Mouse (Mus musculus) midbrain, embryonic 15.5 days (tissue): ENCODE measurements around the gene Cpxm2. TPM values are rescaled to one million over a fixed set of nuclear protein-coding genes. Genes with fewer than 3 reads are reported as not detected.
A peak's percentile ranks its signal among the peaks of the same experiment; 100 is the strongest.

Source experiments
- ATAC-seq: fragments of 200-750 bp; cut with Nextera tagmentation; replicated peaks from 2 replicates; pipeline ENCODE4 v1.8.0; 2017; ENCODE audit warnings: moderate TSS enrichment
- H3K27ac ChIP-seq: fragments of 300-500 bp; sonication (generic); 2 replicates; pipeline ENCODE4 v1.5.1; 2015; ENCODE audit warnings: mild to moderate bottlenecking, inconsistent platforms
- H3K27me3 ChIP-seq: fragments of 300-500 bp; sonication (generic); replicated peaks from 2 replicates; pipeline ENCODE4 v1.6.1; 2015; ENCODE audit warnings: inconsistent platforms
- H3K36me3 ChIP-seq: fragments of 300-500 bp; sonication (generic); replicated peaks from 2 replicates; pipeline ENCODE4 v1.6.1; 2015; ENCODE audit warnings: inconsistent platforms
- H3K4me1 ChIP-seq: fragments of 300-500 bp; sonication (generic); 2 replicates; pipeline ENCODE4 v1.6.1; 2015; ENCODE audit warnings: inconsistent platforms
- H3K4me2 ChIP-seq: fragments of 300-500 bp; sonication (generic); 2 replicates; pipeline ENCODE4 v1.6.1; 2015; ENCODE audit warnings: inconsistent platforms, mild to moderate bottlenecking, moderate library complexity
- H3K4me3 ChIP-seq: fragments of 300-500 bp; sonication (generic); 2 replicates; pipeline ENCODE4 v1.5.1; 2015; ENCODE audit warnings: mild to moderate bottlenecking, inconsistent platforms
- H3K9ac ChIP-seq: fragments of 300-500 bp; sonication (generic); 2 replicates; pipeline ENCODE4 v1.6.1; 2015; ENCODE audit warnings: mild to moderate bottlenecking, inconsistent platforms
- H3K9me3 ChIP-seq: fragments of 300-500 bp; sonication (generic); 2 replicates; pipeline ENCODE4 v1.6.1; 2016; ENCODE audit warnings: inconsistent platforms
- WGBS: fragments of 180-500 bp; shearing (Covaris S2); methylation state at CpG from one replicate; pipeline ENCODE4 v1.1.7; 2015; ENCODE audit warnings: mixed read lengths; 5-methylcytosine and 5-hydroxymethylcytosine counted together
- polyA plus RNA-seq: library from polyadenylated mRNA; unstranded; fragments of >200 nt; fragmentation: Nextera tagmentation; extraction: Ambion mirVana; gene quantifications from 2 replicates; pipeline ENCODE4 v1.2.1, GENCODE M21; 2015

Gene Cpxm2
- polyA plus RNA-seq, 1 experiment from 2014 or later, result 1.1 TPM

DNA sequence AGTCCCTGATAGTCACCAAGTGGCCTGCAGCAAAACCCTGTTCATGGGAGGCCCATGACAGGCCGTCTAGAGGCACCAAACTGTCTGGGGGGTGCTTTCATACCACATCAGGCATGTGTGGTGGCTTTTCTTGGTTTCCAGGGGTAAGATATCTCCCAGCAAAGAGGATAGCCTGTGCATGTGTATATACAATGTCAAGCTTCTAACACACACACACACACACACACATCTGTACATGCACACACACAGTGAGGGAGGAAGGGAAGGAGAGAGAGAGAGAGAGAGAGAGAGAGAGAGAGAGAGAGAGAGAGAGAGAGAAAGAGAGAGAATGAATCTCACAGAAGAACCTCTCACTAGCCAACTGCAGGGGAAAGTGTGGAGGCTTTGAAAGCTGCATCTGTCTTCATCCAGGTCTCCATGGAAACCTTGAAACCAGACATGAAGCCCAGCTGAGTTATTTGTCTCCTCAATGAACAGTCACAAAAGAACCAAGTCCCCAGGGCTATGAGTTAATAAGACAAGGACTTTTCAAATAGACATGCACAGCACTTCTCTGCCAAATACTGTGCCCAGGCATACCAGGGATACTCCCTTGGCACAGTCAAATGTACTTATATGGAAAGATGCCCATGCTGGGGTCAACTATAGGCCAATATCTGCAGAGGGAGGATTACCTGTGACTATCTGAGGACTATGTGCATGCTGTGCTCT, 141.4 kb downstream of the Cpxm2 start:
- H3K4me1 ChIP-seq, result peaks cover 19% of the 10 kb centered on the region
- no peak overlapping the region for H3K9ac ChIP-seq
- H3K27me3 ChIP-seq, result no peaks in the 10 kb centered on the region
- no peak overlapping the region for H3K4me3 ChIP-seq
- peak; percentile 73 for ATAC-seq
- H3K4me2 ChIP-seq, result no peak overlapping the region
- no peaks in the 10 kb centered on the region for H3K9me3 ChIP-seq
- no peaks in the 10 kb centered on the region for H3K36me3 ChIP-seq
- peak overlapping the region; percentile 66 for H3K27ac ChIP-seq
- 11% methylated on average over 1 of the region's 1 CpGs for WGBS

- Histone ChIP-seq H3K9ac (no peak overlapping the region), H3K4me1 (peaks cover 18% of the 10 kb centered on the region), H3K36me3 (no peaks in the 10 kb centered on the region), H3K27ac (no peak overlapping the region), H3K4me3 (no peak overlapping the region), H3K9me3 (no peaks in the 10 kb centered on the region), H3K27me3 (no peaks in the 10 kb centered on the region), H3K4me2 (no peak overlapping the region)
- no peak for ATAC-seq
- 84% methylated on average over 7 of the region's 7 CpGs for WGBS
Observed at GRCm38 (mm10) chr7:132009002-132009401, 145.5 kb downstream of the Cpxm2 start.

DNA sequence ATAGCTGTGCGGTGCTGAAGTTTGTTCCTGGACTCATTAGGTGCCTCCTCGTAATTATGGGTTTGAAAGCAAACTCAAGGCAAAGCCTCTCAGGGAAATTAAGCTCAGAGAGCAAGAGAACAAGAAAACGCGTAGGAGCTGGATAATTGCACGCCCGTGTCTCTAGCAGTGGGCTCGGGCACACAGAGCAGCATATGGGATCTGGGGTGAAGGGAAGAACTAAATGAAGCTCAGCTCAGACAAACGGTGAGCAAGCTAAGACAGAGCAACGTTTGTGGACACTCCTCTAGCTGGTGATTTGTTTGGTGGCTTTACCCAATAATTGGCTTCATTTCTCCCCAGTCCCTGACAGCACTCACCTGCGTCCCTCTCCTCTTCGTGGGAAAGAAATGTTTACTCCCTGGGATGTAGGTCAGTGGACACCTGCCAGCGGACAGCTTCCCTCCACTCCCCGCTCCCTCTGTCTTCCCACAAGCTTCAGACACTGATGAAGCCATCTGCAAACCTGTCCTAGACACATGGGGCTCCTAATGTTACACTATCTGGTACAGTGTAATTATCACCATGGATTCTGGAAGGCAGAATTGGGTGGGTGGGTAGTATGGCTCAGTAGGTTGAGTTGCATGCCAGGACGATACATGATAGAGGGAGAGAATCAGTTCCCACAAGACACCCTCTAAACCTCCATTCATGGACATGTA, 148.4 kb downstream of the Cpxm2 start:
- no peak for ATAC-seq
- H3K4me1 ChIP-seq, result no peaks in the 10 kb centered on the region

DNA sequence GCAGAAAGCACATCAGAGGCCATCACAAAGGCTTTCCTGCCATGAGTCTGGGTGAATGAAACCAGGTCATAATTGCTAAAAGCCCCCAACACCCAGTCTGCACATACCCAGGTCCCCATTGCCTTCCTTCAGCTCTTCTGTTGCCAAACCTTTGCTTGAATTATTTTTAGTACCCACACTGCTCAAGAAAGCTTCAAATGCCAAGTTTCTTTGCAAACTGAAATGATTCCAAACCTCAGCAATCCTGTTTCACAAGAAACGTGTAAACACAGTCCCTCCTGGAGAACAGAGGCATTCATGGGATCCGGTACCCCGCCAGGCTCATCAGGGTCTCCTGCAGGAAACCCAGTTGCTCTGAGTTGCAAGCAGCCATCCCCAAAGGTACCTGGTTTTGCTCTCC, 161.7 kb downstream of the Cpxm2 start:
- no peak overlapping the region for H3K9ac ChIP-seq
- no peak for ATAC-seq
- no peak overlapping the region for H3K27ac ChIP-seq
- no peak overlapping the region for H3K4me2 ChIP-seq
- no peaks in the 10 kb centered on the region for H3K4me1 ChIP-seq
- no peak overlapping the region for H3K4me3 ChIP-seq
- no peaks in the 10 kb centered on the region for H3K27me3 ChIP-seq
- H3K36me3 ChIP-seq, result 0 out of 2 replicates have a peak, but pooled peaks cover 3% of the 10 kb centered on the region
- WGBS, result 80% methylated on average over 3 of the region's 3 CpGs
- H3K9me3 ChIP-seq, result no peaks in the 10 kb centered on the region

More for the DNA sequence above, 148.4 kb downstream of the Cpxm2 start:
- H3K9me3 ChIP-seq, result no peaks in the 10 kb centered on the region
- H3K36me3 ChIP-seq, result no peaks in the 10 kb centered on the region
- no peak overlapping the region for H3K4me3 ChIP-seq
- WGBS, result 70% methylated on average over 14 of the region's 14 CpGs
- H3K27me3 ChIP-seq, result no peaks in the 10 kb centered on the region
- no peak overlapping the region for H3K4me2 ChIP-seq
- H3K9ac ChIP-seq, result no peak overlapping the region
- H3K27ac ChIP-seq, result no peak overlapping the region

DNA sequence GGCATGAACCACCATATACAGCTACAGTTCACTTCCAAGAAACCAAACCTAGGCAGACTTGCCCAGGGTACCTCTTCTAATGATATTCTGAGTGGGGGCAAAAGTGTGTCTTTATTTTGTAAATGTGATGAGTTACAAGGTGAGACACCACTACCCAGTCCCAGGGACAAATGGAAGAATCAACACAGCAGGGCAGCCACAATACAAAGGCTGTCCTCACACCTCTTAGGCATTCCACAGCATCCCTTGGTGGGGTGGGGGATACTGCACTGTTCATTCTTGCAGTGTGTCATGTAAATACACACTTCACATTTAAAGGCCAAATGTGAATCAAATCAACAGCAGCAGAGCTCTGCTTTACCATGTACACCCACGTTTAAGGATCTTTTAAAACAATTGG, 162.3 kb downstream of the Cpxm2 start:
- Histone ChIP-seq H3K27ac (no peak overlapping the region), H3K9ac (no peak overlapping the region), H3K9me3 (no peaks in the 10 kb centered on the region), H3K4me3 (no peak overlapping the region), H3K4me1 (no peaks in the 10 kb centered on the region), H3K27me3 (no peaks in the 10 kb centered on the region), H3K36me3 (0 out of 2 replicates have a peak, but pooled peaks cover 3% of the 10 kb centered on the region), H3K4me2 (no peak overlapping the region)
- 60% methylated on average over 1 of the region's 1 CpGs for WGBS
- ATAC-seq, result no peak

DNA sequence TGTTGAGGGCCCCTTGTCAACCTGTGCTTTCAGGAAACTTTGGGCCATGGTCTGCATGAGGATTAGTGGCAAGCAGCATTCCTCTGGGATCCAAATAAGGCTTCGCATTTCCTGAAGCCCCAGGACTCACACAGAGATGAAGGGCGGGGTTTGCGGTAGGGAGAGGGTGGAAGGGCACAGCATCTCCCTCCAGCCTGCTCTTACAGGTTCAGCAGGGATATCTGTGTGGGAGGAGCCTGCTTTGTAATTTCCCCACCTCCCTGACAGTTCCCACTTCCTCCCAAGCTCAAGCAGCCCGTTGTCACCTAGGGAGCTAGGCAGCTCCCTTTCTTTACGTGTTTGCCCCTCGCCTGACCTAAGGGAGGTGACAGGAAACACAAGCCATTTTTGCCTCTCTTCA, 165.5 kb downstream of the Cpxm2 start:
- Histone ChIP-seq H3K4me2 (no peak overlapping the region), H3K9me3 (no peaks in the 10 kb centered on the region)
- ATAC-seq, result no peak

More for the DNA sequence above, 165.5 kb downstream of the Cpxm2 start:
- 36% methylated on average over 6 of the region's 6 CpGs for WGBS
- Histone ChIP-seq H3K36me3 (0 out of 2 replicates have a peak, but pooled peaks cover 3% of the 10 kb centered on the region), H3K27me3 (no peaks in the 10 kb centered on the region), H3K27ac (no peak overlapping the region), H3K4me1 (no peaks in the 10 kb centered on the region), H3K4me3 (no peak overlapping the region), H3K9ac (no peak overlapping the region)

Other genes starting within 250 kb of the Cpxm2 start
- gene Gpr26, start 188.3 kb downstream of the Cpxm2 start, polyA plus RNA-seq, result 3.0 and 3.2 TPM in 2 replicates
- gene Chst15, start 162.5 kb upstream of the Cpxm2 start, polyA plus RNA-seq, result 13.5 and 14.4 TPM in 2 replicates